28 mouse cellular contexts compared by ENCODE assay signal in genomic region chr4:97820474-97821259, GRCm38 (mm10). TPM values are rescaled to one million over a fixed set of nuclear protein-coding genes. Genes with fewer than 3 reads are reported as not detected.
A peak's percentile ranks its signal among the peaks of the same experiment; 100 is the strongest.
DNase-seq lines count a peak whose midpoint lies in the region; ATAC-seq and TF ChIP-seq lines count a peak whose summit lies in the region.
"Had no signal": no experiment of that assay in that cellular context is flagged by ENCODE, and none has a peak within 500 bp of the region (broad histone marks: within the 10 kb centered on the region; RNA-seq: fewer than 3 reads in every experiment).

No protein-coding gene starts in this region.

- H3K27me3 ChIP-seq in heart, adult 2 months (ENCODE audit: control insufficient read depth, insufficient read depth, low read length) = no peaks in the 10 kb centered on the region
- no peaks in the 10 kb centered on the region for H3K27me3 ChIP-seq in liver, embryonic 15.5 days
- no peaks in the 10 kb centered on the region for H3K27me3 ChIP-seq in liver, embryonic 12.5 days (replicated peaks)
- H3K27me3 ChIP-seq: hindbrain, embryonic 13.5 days; limb, embryonic 12.5 days; neural tube, embryonic 12.5 days had no signal

- intact Hi-C loops in heart, adult 2 months (cut with DNase I) = no loop called here

- peak; percentile 63 for ATAC-seq in liver, embryonic 15.5 days (ENCODE audit: insufficient read depth)
- no peak for ATAC-seq in liver, embryonic 12.5 days
- ATAC-seq: forebrain, embryonic 14.5 days; midbrain, embryonic 16.5 days had no signal

- H3K27ac ChIP-seq in heart, adult 2 months = peak overlapping the region; percentile 24
- no peak overlapping the region for H3K27ac ChIP-seq in liver, embryonic 15.5 days (replicated peaks)
- H3K27ac ChIP-seq in liver, embryonic 12.5 days = no peak overlapping the region
- H3K27ac ChIP-seq in brown adipose tissue, adult 24 weeks (replicated peaks; ENCODE audit: low read depth, low read length) = peak overlapping the region; percentile 93
- H3K27ac ChIP-seq: hindbrain, embryonic 13.5 days; layer of hippocampus, adult 2 months; left cerebral cortex, adult 2 months; limb, embryonic 12.5 days; liver, embryonic 14.5 days; neural tube, embryonic 12.5 days had no signal

- no peak for TF ChIP-seq CTCF in heart, adult 2 months (IDR thresholded peaks at IDR 0.05)

- 52% methylated on average over 4 of the region's 4 CpGs for WGBS in heart, adult 2 months
- WGBS in liver, embryonic 15.5 days (ENCODE audit: insufficient replicate concordance) = 59% methylated on average over 4 of the region's 4 CpGs
- WGBS in liver, embryonic 12.5 days (ENCODE audit: insufficient replicate concordance) = 63% methylated on average over 4 of the region's 4 CpGs

- no peak overlapping the region for H3K4me2 ChIP-seq in liver, embryonic 15.5 days
- no peak overlapping the region for H3K4me2 ChIP-seq in liver, embryonic 12.5 days
- H3K4me2 ChIP-seq: hindbrain, embryonic 13.5 days; limb, embryonic 12.5 days; midbrain, embryonic 11.5 days; neural tube, embryonic 12.5 days had no signal

- peaks cover 4% of the 10 kb centered on the region; the same call in 1 of the 2 replicates for H3K79me2 ChIP-seq in heart, adult 2 months (replicated peaks; ENCODE audit: control insufficient read depth, insufficient read depth, low read length)

- peaks cover 37% of the 10 kb centered on the region for H3K4me1 ChIP-seq in heart, adult 2 months (ENCODE audit: control insufficient read depth, insufficient read depth, low read length)
- no peaks in the 10 kb centered on the region for H3K4me1 ChIP-seq in liver, embryonic 15.5 days (replicated peaks)
- H3K4me1 ChIP-seq in liver, embryonic 12.5 days = no peaks in the 10 kb centered on the region
- H3K4me1 ChIP-seq in brown adipose tissue, adult 24 weeks (ENCODE audit: control insufficient read depth, insufficient read depth, insufficient read length, low read length) = peaks cover 30% of the 10 kb centered on the region

- peak; percentile 26 to 81 for DNase-seq in adrenal gland, adult (ENCODE audit: inconsistent age in 2 of 2, low spot score in 1 of 2)
- DNase-seq in adrenal gland, adult 18-20 months (ENCODE audit: low spot score in 2 of 2) = no peak
- no peak for DNase-seq in heart, adult 2 months
- no peak for DNase-seq in heart, postnatal 4 days
- DNase-seq in right cerebral cortex, postnatal 36 days (ENCODE audit: low spot score in 2 of 2) = no peak
- DNase-seq: cerebellum, adult 11 months; cerebellum, adult 9-10 months; cerebellum, postnatal 36 days; gastrocnemius, postnatal 36 days; heart, postnatal 36 days; kidney, adult 11 months; lung, postnatal 36 days had no signal

- TF ChIP-seq POLR2A in heart, adult 2 months (IDR thresholded peaks at IDR 0.05; ENCODE audit: insufficient read depth, low read depth, low read length) = no peak

- peaks cover 65% of the 10 kb centered on the region for H3K36me3 ChIP-seq in heart, adult 2 months (ENCODE audit: control insufficient read depth, insufficient read depth, low read length)
- H3K36me3 ChIP-seq in liver, embryonic 15.5 days (replicated peaks) = no peaks in the 10 kb centered on the region
- H3K36me3 ChIP-seq in liver, embryonic 12.5 days = no peaks in the 10 kb centered on the region
- H3K36me3 ChIP-seq: hindbrain, embryonic 13.5 days; limb, embryonic 12.5 days; neural tube, embryonic 12.5 days had no signal

- H3K4me3 ChIP-seq in heart, adult 2 months = no peak overlapping the region
- no peak overlapping the region for H3K4me3 ChIP-seq in liver, embryonic 15.5 days (replicated peaks)
- no peak overlapping the region for H3K4me3 ChIP-seq in liver, embryonic 12.5 days
- H3K4me3 ChIP-seq in brown adipose tissue, adult 24 weeks (ENCODE audit: insufficient read depth, low read depth, low read length) = no peak overlapping the region
- H3K4me3 ChIP-seq: hindbrain, embryonic 13.5 days; layer of hippocampus, adult 2 months; left cerebral cortex, adult 2 months; limb, embryonic 12.5 days; neural tube, embryonic 12.5 days had no signal

- H3K9ac ChIP-seq in heart, adult 2 months (ENCODE audit: low read depth, low read length) = no peak overlapping the region
- no peak overlapping the region for H3K9ac ChIP-seq in liver, embryonic 15.5 days
- H3K9ac ChIP-seq in liver, embryonic 12.5 days = no peak overlapping the region
- H3K9ac ChIP-seq: hindbrain, embryonic 13.5 days; limb, embryonic 12.5 days; liver, embryonic 14.5 days; neural tube, embryonic 12.5 days had no signal

- TF ChIP-seq EP300 in heart, adult 2 months (IDR thresholded peaks at IDR 0.05; ENCODE audit: insufficient read depth, low read depth, low read length) = no peak

- no peaks in the 10 kb centered on the region for H3K9me3 ChIP-seq in liver, embryonic 15.5 days (replicated peaks)
- H3K9me3 ChIP-seq in liver, embryonic 12.5 days (replicated peaks) = no peaks in the 10 kb centered on the region
- H3K9me3 ChIP-seq: hindbrain, embryonic 13.5 days; limb, embryonic 12.5 days; neural tube, embryonic 12.5 days had no signal

RNA-seq across cellular contexts. Expression of gene E130114P18Rik, which starts 42.8 kb away (rescaled TPM):
- total RNA-seq in adrenal gland, adult 18-20 months (2021) = under 1 TPM; 0.26 to 0.27 TPM
- total RNA-seq in heart, adult 2 months (2021) = not detected
- 0.15 TPM in 1 of 2 replicates, not detected in the other for polyA plus RNA-seq in heart, adult 2 months (2012; rRNA removed)
- total RNA-seq in heart, postnatal 4 days (2021) = not detected
- polyA plus RNA-seq in liver, embryonic 15.5 days (2015; fragmentation: Nextera tagmentation; extraction: Ambion mirVana) = 0.10 and 0.12 TPM in 2 replicates
- polyA plus RNA-seq in liver, embryonic 12.5 days (2016; fragmentation: Nextera tagmentation; extraction: Ambion mirVana) = 0.23 TPM in 1 of 2 replicates, not detected in the other
- not detected in 2 replicates for polyA plus RNA-seq in brown adipose tissue, adult 24 weeks (2012; ENCODE audit: insufficient read depth, insufficient read length, missing spikeins)
- total RNA-seq: megakaryocyte, adult 5-6 weeks had no signal
- polyA plus RNA-seq: C2C12; G1E; liver, embryonic 14.5 days; small intestine, adult 2 months had no signal

RNA-seq across cellular contexts. Expression of gene Nfia, which starts 48.1 kb away (rescaled TPM):
- total RNA-seq in adrenal gland, adult 18-20 months (2021) = 100 to 1,000 TPM; 109 to 132 TPM
- total RNA-seq in heart, adult 2 months (2021) = 100 to 1,000 TPM; 126 to 128 TPM
- polyA plus RNA-seq in heart, adult 2 months (2012; rRNA removed) = 70.3 and 75.6 TPM in 2 replicates
- 100 to 1,000 TPM; 206 to 217 TPM for total RNA-seq in heart, postnatal 4 days (2021)
- 4.1 TPM in 2 replicates for polyA plus RNA-seq in liver, embryonic 15.5 days (2015; fragmentation: Nextera tagmentation; extraction: Ambion mirVana)
- 3.8 and 4.5 TPM in 2 replicates for polyA plus RNA-seq in liver, embryonic 12.5 days (2016; fragmentation: Nextera tagmentation; extraction: Ambion mirVana)
- 43.3 and 74.8 TPM in 2 replicates for polyA plus RNA-seq in brown adipose tissue, adult 24 weeks (2012; ENCODE audit: insufficient read depth, insufficient read length, missing spikeins)

Comparison
In these comparisons a context has a peak if more than half of its experiments do, and no peak if none do; other contexts are left out.
1. DNase-seq: peak in adrenal gland, adult (2 of 2); none in adrenal gland, adult 18-20 months (0 of 2), heart, adult 2 months (0 of 2), heart, postnatal 4 days (single experiment) and right cerebral cortex, postnatal 36 days (0 of 2).
2. H3K27ac ChIP-seq: peak in heart, adult 2 months (single experiment) and brown adipose tissue, adult 24 weeks (single experiment); none in liver, embryonic 15.5 days (single experiment) and liver, embryonic 12.5 days (single experiment).